Mouse (Mus musculus) lung, postnatal 0 days (tissue): ENCODE measurements around the gene Snrnp27.

Experiments used
- CTCF ChIP-seq: IDR thresholded peaks from 2 replicates; pipeline ENCODE4 v1.5.1; 2016; ENCODE audit warnings: antibody characterized with exemption, mild to moderate bottlenecking
- EP300 ChIP-seq: IDR thresholded peaks from 2 replicates; pipeline ENCODE4 v1.6.1; 2016; ENCODE audit warnings: antibody characterized with exemption, mild to moderate bottlenecking, control low read depth

GRCm38 (mm10) chr6:86641716-86642115 lies 42.6 kb downstream of the Snrnp27 start:
- TF ChIP-seq CTCF (no peak), EP300 (no peak)
